ENCODE assay signal across 8 mouse cellular contexts in the genomic region with DNA sequence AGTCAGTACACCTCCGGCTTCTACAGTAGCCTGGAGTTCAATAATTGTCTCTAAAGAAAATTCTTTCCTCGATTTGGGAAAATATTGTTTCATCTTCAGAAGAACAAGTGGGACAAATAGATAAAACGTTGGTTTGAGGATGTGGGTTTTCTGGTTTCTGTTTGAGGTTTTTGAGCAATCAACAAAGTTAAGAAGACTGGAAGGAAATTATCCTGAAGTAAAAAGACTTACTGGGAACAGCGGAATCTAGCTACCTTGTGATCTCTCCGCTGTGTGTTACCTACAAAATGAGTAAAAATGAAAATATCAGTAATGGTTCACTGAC. TPM values are rescaled to one million over a fixed set of nuclear protein-coding genes. Genes with fewer than 3 reads are reported as not detected.
DNase-seq lines count a peak whose midpoint lies in the region; ATAC-seq and TF ChIP-seq lines count a peak whose summit lies in the region.

No protein-coding gene starts in this region.

- H3K4me1 ChIP-seq in lung, adult 2 months (ENCODE audit: control insufficient read depth, insufficient read depth, low read length), result peaks cover 2% of the 10 kb centered on the region; the same call in 1 of the 2 replicates
- peaks cover 6% of the 10 kb centered on the region; the same call in 1 of the 2 replicates for H3K4me1 ChIP-seq in embryonic facial prominence, embryonic 15.5 days
- H3K4me1 ChIP-seq in intestine, postnatal 0 days (replicated peaks; ENCODE audit: control insufficient read depth, insufficient read depth, low read length), result no peaks in the 10 kb centered on the region
- peaks cover 18% of the 10 kb centered on the region for H3K4me1 ChIP-seq in neural tube, embryonic 14.5 days (ENCODE audit: control insufficient read depth, insufficient read depth, low read length)

- H3K4me3 ChIP-seq in lung, adult 2 months (replicated peaks; ENCODE audit: extremely low read depth, low read depth, low read length), result peak overlapping the region; percentile 86
- H3K4me3 ChIP-seq in embryonic facial prominence, embryonic 15.5 days (replicated peaks), result peak overlapping the region; percentile 95
- peak overlapping the region; percentile 98 for H3K4me3 ChIP-seq in intestine, postnatal 0 days (ENCODE audit: low read depth, low read length)
- H3K4me3 ChIP-seq in neural tube, embryonic 14.5 days (ENCODE audit: low read depth, low read length), result peak overlapping the region; percentile 81

- no peak for ATAC-seq in embryonic facial prominence, embryonic 15.5 days (ENCODE audit: insufficient number of reproducible peaks, low FRiP score, low TSS enrichment, low read depth)
- ATAC-seq in intestine, postnatal 0 days, result no peak
- no peak for ATAC-seq in neural tube, embryonic 14.5 days (ENCODE audit: low read depth)

- no peaks in the 10 kb centered on the region for H3K27me3 ChIP-seq in embryonic facial prominence, embryonic 15.5 days
- H3K27me3 ChIP-seq in intestine, postnatal 0 days (replicated peaks; ENCODE audit: control insufficient read depth, insufficient read depth, low read length), result no peaks in the 10 kb centered on the region
- no peaks in the 10 kb centered on the region for H3K27me3 ChIP-seq in neural tube, embryonic 14.5 days (ENCODE audit: control insufficient read depth, insufficient read depth, low read length)

- peak overlapping the region; percentile 47 for H3K9ac ChIP-seq in embryonic facial prominence, embryonic 15.5 days
- H3K9ac ChIP-seq in intestine, postnatal 0 days (ENCODE audit: low read depth, low read length), result peak overlapping the region; percentile 52; the same call in 1 of the 2 replicates
- H3K9ac ChIP-seq in neural tube, embryonic 14.5 days (replicated peaks; ENCODE audit: low read depth, low read length), result peak overlapping the region; percentile 61

- WGBS in lung, adult 2 months, result 20% methylated on average over 5 of the region's 5 CpGs
- 19% methylated on average over 5 of the region's 5 CpGs for WGBS in embryonic facial prominence, embryonic 15.5 days
- 25% methylated on average over 5 of the region's 5 CpGs for WGBS in intestine, postnatal 0 days
- WGBS in neural tube, embryonic 14.5 days, result 27% methylated on average over 5 of the region's 5 CpGs

- no peaks in the 10 kb centered on the region for H3K36me3 ChIP-seq in embryonic facial prominence, embryonic 15.5 days
- H3K36me3 ChIP-seq in intestine, postnatal 0 days (ENCODE audit: control insufficient read depth, insufficient read depth), result no peaks in the 10 kb centered on the region
- H3K36me3 ChIP-seq in neural tube, embryonic 14.5 days (ENCODE audit: control insufficient read depth, insufficient read depth, low read length), result no peaks in the 10 kb centered on the region

- H3K9me3 ChIP-seq in embryonic facial prominence, embryonic 15.5 days (replicated peaks), result no peaks in the 10 kb centered on the region
- H3K9me3 ChIP-seq in intestine, postnatal 0 days (ENCODE audit: control insufficient read depth), result no peaks in the 10 kb centered on the region
- H3K9me3 ChIP-seq in neural tube, embryonic 14.5 days (ENCODE audit: control insufficient read depth, low read length), result no peaks in the 10 kb centered on the region

- H3K27ac ChIP-seq in embryonic facial prominence, embryonic 15.5 days (replicated peaks), result peak overlapping the region; percentile 95
- H3K27ac ChIP-seq in intestine, postnatal 0 days (ENCODE audit: low read depth, low read length), result peak overlapping the region; percentile 75
- peak overlapping the region; percentile 98 for H3K27ac ChIP-seq in neural tube, embryonic 14.5 days (ENCODE audit: low read depth, low read length)

- no peak for TF ChIP-seq CTCF in lung, adult 2 months (IDR thresholded peaks at IDR 0.05; ENCODE audit: insufficient read depth, low read length)
- no peak for TF ChIP-seq CTCF in intestine, postnatal 0 days (IDR thresholded peaks at IDR 0.05; ENCODE audit: low read depth)

- no peak for DNase-seq in lung, adult 2 months
- DNase-seq in lung, postnatal 25 days (ENCODE audit: low spot score), result no peak
- DNase-seq in layer of hippocampus, adult 18-20 months (ENCODE audit: low spot score in 2 of 2), result no peak
- DNase-seq in urinary bladder, adult 18-20 months (ENCODE audit: low spot score in 2 of 2), result no peak
- no peak for DNase-seq in adrenal gland, postnatal 25 days

- TF ChIP-seq POLR2A in lung, adult 2 months (IDR thresholded peaks at IDR 0.05; ENCODE audit: borderline replicate concordance, extremely low read depth, low read depth, low read length), result no peak

- H3K4me2 ChIP-seq in embryonic facial prominence, embryonic 15.5 days (replicated peaks), result peak overlapping the region; percentile 61
- peak overlapping the region; percentile 78 for H3K4me2 ChIP-seq in intestine, postnatal 0 days (replicated peaks; ENCODE audit: low read depth)
- peak overlapping the region; percentile 55 for H3K4me2 ChIP-seq in neural tube, embryonic 14.5 days (ENCODE audit: low read depth, low read length)

RNA-seq across cellular contexts. Expression of a gene that starts 0.7 kb away (rescaled TPM):
- polyA plus RNA-seq in lung, adult 2 months (2012; rRNA removed), result 5.7 and 7.8 TPM in 2 replicates
- 17.2 and 19.5 TPM in 2 replicates for polyA plus RNA-seq in embryonic facial prominence, embryonic 15.5 days (2015; fragmentation: Nextera tagmentation; extraction: Ambion mirVana)
- 6.4 TPM in 2 replicates for polyA plus RNA-seq in intestine, postnatal 0 days (2015; fragmentation: Nextera tagmentation; extraction: Ambion mirVana)
- polyA plus RNA-seq in neural tube, embryonic 14.5 days (2014; fragmentation: Nextera tagmentation; extraction: Ambion mirVana), result 33.8 and 46.3 TPM in 2 replicates
- 10 to 100 TPM; 31.7 to 34.3 TPM for total RNA-seq in layer of hippocampus, adult 18-20 months (2021)
- 16.5 and 19.2 TPM in 2 replicates for total RNA-seq in adrenal gland, postnatal 25 days (2021)
